Mouse (Mus musculus): Measurements from ENCODE around the gene Ttc25. TPM values are rescaled to one million over a fixed set of nuclear protein-coding genes. Genes with fewer than 3 reads are reported as not detected.
A peak's percentile ranks its signal among the peaks of the same experiment; 100 is the strongest.

The Ttc25 gene
- polyA plus RNA-seq, 1 experiment: 0.04 TPM

DNA sequence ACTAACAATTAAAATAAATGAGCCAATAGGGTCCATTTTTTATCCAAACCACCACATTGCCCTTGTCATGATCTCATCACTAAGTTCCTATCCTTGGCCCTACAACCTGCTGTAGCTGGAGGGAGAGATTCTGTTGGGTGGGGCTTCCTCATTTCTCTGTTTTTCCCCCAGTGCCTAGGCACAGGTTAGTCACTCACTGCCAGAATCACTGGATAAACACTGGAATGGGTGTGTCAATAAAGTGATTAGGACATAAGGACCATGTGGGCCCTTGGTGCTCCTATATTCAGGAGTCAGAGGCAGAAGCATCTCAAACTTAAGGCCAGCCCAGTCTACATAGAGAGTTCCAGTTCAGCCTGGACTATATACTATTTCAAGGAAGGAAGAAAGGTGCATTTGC, 8.9 kb upstream of the Ttc25 start:
- no peak for DNase-seq (ENCODE audit: low read depth in 1 of 2, low spot score in 2 of 2)
- no peaks in the 10 kb centered on the region for H3K4me1 ChIP-seq (ENCODE audit: control insufficient read depth, insufficient read depth, insufficient read length)
- H3K27me3 ChIP-seq (ENCODE audit: control insufficient read depth, insufficient read depth, low read length): no peaks in the 10 kb centered on the region
- H3K27ac ChIP-seq (ENCODE audit: insufficient read depth, low read length): no peak overlapping the region
- H3K4me3 ChIP-seq (ENCODE audit: extremely low read depth, insufficient read depth, insufficient read length): no peak overlapping the region
- H3K36me3 ChIP-seq (ENCODE audit: control insufficient read depth, insufficient read depth, low read length): no peaks in the 10 kb centered on the region
- TF ChIP-seq CTCF (IDR thresholded peaks at IDR 0.05; ENCODE audit: extremely low read depth, insufficient read depth, insufficient read length, insufficient replicate concordance) (no peak), POLR2A (IDR thresholded peaks at IDR 0.05; ENCODE audit: low read depth, low read length) (no peak)

DNA sequence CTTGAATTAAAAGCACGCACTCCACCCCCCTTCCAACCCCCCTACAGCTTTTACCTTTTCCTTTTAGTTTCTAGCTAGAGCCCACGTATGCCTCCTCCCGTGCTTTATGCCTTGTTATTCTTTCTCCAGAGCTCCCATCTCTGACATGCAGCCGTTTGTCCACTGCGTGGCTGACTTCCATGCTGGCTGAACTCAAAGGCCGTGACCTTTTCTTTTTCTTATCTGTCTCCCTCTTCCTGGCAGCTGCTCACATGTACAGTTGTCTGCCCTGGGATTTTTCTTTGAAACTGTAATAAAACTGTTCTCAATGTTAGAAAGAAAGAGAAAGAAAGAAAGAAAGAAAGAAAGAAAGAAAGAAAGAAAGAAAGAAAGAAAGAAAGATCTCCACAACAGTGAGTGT, 4.4 kb upstream of the Ttc25 start:
- TF ChIP-seq CTCF (IDR thresholded peaks at IDR 0.05; ENCODE audit: extremely low read depth, insufficient read depth, insufficient read length, insufficient replicate concordance): no peak
- TF ChIP-seq POLR2A (IDR thresholded peaks at IDR 0.05; ENCODE audit: low read depth, low read length): no peak
- peaks cover 7% of the 10 kb centered on the region for H3K4me1 ChIP-seq (ENCODE audit: control insufficient read depth, insufficient read depth, insufficient read length)
- WGBS: 50% methylated on average over 6 of the region's 6 CpGs
- no peak overlapping the region for H3K4me3 ChIP-seq (ENCODE audit: extremely low read depth, insufficient read depth, insufficient read length)
- DNase-seq (ENCODE audit: low read depth in 1 of 2, low spot score in 2 of 2): no peak
- H3K27me3 ChIP-seq (ENCODE audit: control insufficient read depth, insufficient read depth, low read length): no peaks in the 10 kb centered on the region
- H3K27ac ChIP-seq (ENCODE audit: insufficient read depth, low read length): no peak overlapping the region
- H3K36me3 ChIP-seq (ENCODE audit: control insufficient read depth, insufficient read depth, low read length): no peaks in the 10 kb centered on the region

DNA sequence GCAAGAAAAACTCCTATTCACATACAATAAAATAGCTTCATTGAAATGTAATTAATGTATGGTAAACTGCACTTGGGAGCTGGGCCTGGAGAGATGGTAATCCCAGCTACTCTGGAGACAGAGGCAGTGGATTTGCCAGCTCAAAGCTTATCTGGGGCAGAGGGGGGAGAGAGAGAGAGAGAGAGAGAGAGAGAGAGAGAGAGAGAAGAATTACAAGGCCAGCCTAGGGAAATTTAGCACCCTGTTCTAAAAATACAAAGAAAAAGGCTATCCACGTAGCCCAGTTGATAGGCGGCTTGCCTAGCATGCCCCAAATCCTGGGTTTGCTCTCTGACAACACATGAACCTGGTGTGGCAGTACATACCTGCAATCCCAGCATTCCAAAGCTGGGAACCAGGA, 3.8 kb upstream of the Ttc25 start:
- WGBS: 94% methylated on average over 2 of the region's 2 CpGs

DNA sequence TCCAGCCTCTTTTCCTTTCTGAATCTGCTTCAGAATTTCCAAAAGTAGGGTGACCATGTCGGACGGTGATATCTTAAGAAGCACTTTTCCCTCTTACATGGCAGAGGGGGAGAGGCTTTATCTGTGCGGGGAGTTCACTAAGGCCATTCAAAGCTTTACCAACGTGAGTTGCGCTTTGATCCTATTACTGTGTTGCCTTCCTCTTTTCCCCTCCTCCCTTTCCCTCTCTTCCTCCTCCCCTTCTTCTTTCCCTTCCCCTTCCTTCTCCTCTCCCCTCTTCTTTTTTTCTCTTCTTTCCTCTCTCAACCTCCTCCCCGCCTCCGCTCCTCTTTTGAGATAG, 309 bp downstream of the Ttc25 start:
- H3K27me3 ChIP-seq (ENCODE audit: control insufficient read depth, insufficient read depth, low read length): no peaks in the 10 kb centered on the region
- H3K4me1 ChIP-seq (ENCODE audit: control insufficient read depth, insufficient read depth, insufficient read length): peaks cover 9% of the 10 kb centered on the region
- H3K27ac ChIP-seq (ENCODE audit: insufficient read depth, low read length): no peak overlapping the region
- no peak for DNase-seq (ENCODE audit: low read depth in 1 of 2, low spot score in 2 of 2)
- peak overlapping the region; percentile 52; the same call in 1 of the 2 replicates for H3K4me3 ChIP-seq (ENCODE audit: extremely low read depth, insufficient read depth, insufficient read length)
- H3K36me3 ChIP-seq (ENCODE audit: control insufficient read depth, insufficient read depth, low read length): no peaks in the 10 kb centered on the region
- WGBS: 27% methylated on average over 7 of the region's 7 CpGs
- no peak for TF ChIP-seq POLR2A (IDR thresholded peaks at IDR 0.05; ENCODE audit: low read depth, low read length)
- no peak for TF ChIP-seq CTCF (IDR thresholded peaks at IDR 0.05; ENCODE audit: extremely low read depth, insufficient read depth, insufficient read length, insufficient replicate concordance)

More for the DNA sequence above, 3.8 kb upstream of the Ttc25 start:
- Histone ChIP-seq H3K27ac (ENCODE audit: insufficient read depth, low read length) (no peak overlapping the region), H3K36me3 (ENCODE audit: control insufficient read depth, insufficient read depth, low read length) (no peaks in the 10 kb centered on the region), H3K27me3 (ENCODE audit: control insufficient read depth, insufficient read depth, low read length) (no peaks in the 10 kb centered on the region), H3K4me3 (ENCODE audit: extremely low read depth, insufficient read depth, insufficient read length) (no peak overlapping the region), H3K4me1 (ENCODE audit: control insufficient read depth, insufficient read depth, insufficient read length) (peaks cover 9% of the 10 kb centered on the region)
- TF ChIP-seq POLR2A (IDR thresholded peaks at IDR 0.05; ENCODE audit: low read depth, low read length) (no peak), CTCF (IDR thresholded peaks at IDR 0.05; ENCODE audit: extremely low read depth, insufficient read depth, insufficient read length, insufficient replicate concordance) (no peak)
- no peak for DNase-seq (ENCODE audit: low read depth in 1 of 2, low spot score in 2 of 2)

DNA sequence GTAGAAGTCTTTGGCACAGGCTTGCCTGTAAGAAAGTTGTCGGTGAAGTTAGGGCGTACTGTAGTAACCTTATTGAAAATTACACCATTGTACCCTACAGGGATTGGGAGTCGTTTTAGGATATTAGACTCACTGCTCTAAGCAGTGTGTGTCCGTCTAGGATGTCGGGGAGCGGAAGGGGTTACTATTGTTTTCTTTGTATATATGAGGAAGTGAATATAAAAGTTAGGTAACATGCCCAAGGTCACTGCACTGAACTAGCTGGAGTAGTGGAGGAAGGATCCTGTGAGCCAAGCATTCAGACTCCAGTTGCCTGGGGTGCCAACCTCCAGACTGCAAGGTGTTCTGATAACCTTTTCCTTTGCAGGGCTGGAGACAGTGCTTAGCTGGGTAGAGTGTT, 1.5 kb downstream of the Ttc25 start:
- peaks cover 9% of the 10 kb centered on the region for H3K4me1 ChIP-seq (ENCODE audit: control insufficient read depth, insufficient read depth, insufficient read length)

DNA sequence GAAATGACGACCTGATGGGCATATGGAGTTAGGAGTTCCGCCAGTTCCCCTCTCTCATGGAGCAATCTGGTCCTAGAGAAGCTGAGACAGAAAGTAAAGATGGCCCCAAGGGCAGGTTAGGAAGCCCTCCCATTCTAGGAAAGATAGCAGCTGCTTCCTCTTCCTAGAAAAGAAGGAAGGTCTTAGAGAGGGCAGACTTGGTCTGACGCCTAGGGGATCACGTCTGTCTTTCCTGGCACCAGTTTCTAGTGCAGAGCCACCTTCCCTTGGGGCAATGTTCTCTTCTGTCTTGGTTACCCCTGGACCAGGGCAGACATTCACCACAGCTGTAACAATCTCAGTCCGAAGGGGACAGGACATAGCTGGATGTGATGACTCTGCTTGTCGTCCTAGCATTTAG, 2.7 kb downstream of the Ttc25 start:
- no peak for DNase-seq (ENCODE audit: low read depth in 1 of 2, low spot score in 2 of 2)
- peaks cover 9% of the 10 kb centered on the region for H3K4me1 ChIP-seq (ENCODE audit: control insufficient read depth, insufficient read depth, insufficient read length)
- TF ChIP-seq CTCF (IDR thresholded peaks at IDR 0.05; ENCODE audit: extremely low read depth, insufficient read depth, insufficient read length, insufficient replicate concordance) (no peak), POLR2A (IDR thresholded peaks at IDR 0.05; ENCODE audit: low read depth, low read length) (no peak)
- no peaks in the 10 kb centered on the region for H3K36me3 ChIP-seq (ENCODE audit: control insufficient read depth, insufficient read depth, low read length)
- H3K27me3 ChIP-seq (ENCODE audit: control insufficient read depth, insufficient read depth, low read length): no peaks in the 10 kb centered on the region
- WGBS: 54% methylated on average over 6 of the region's 6 CpGs
- H3K4me3 ChIP-seq (ENCODE audit: extremely low read depth, insufficient read depth, insufficient read length): no peak overlapping the region
- H3K27ac ChIP-seq (ENCODE audit: insufficient read depth, low read length): no peak overlapping the region

More for the DNA sequence above, 1.5 kb downstream of the Ttc25 start:
- WGBS: 74% methylated on average over 6 of the region's 6 CpGs
- Histone ChIP-seq H3K27me3 (ENCODE audit: control insufficient read depth, insufficient read depth, low read length) (no peaks in the 10 kb centered on the region), H3K27ac (ENCODE audit: insufficient read depth, low read length) (no peak overlapping the region), H3K4me3 (ENCODE audit: extremely low read depth, insufficient read depth, insufficient read length) (no peak overlapping the region), H3K36me3 (ENCODE audit: control insufficient read depth, insufficient read depth, low read length) (no peaks in the 10 kb centered on the region)
- TF ChIP-seq POLR2A (IDR thresholded peaks at IDR 0.05; ENCODE audit: low read depth, low read length) (no peak), CTCF (IDR thresholded peaks at IDR 0.05; ENCODE audit: extremely low read depth, insufficient read depth, insufficient read length, insufficient replicate concordance) (no peak)
- no peak for DNase-seq (ENCODE audit: low read depth in 1 of 2, low spot score in 2 of 2)

DNA sequence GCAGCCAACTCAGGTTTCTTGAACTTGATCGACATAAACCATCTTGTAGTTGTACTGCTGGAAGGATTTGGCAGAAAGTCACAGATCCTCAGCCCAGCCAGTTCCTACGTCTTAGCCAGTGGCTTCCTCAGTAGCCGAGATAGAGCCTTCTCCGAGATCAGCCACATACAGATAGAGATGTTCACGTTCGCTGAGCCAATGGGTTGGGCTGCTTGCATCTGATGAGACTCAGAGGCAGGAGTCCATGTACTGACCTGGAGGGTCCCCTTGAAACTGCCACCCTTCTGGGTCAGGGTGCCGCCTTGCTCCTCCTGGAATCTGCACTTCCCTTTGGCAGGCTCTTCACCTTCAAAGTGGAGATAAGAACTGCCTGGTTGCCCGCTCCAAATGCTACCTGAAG, 4.1 kb downstream of the Ttc25 start:
- Histone ChIP-seq H3K36me3 (ENCODE audit: control insufficient read depth, insufficient read depth, low read length) (no peaks in the 10 kb centered on the region), H3K4me3 (ENCODE audit: extremely low read depth, insufficient read depth, insufficient read length) (no peak overlapping the region), H3K27me3 (ENCODE audit: control insufficient read depth, insufficient read depth, low read length) (no peaks in the 10 kb centered on the region), H3K4me1 (ENCODE audit: control insufficient read depth, insufficient read depth, insufficient read length) (peaks cover 9% of the 10 kb centered on the region), H3K27ac (ENCODE audit: insufficient read depth, low read length) (no peak overlapping the region)
- 89% methylated on average over 8 of the region's 8 CpGs for WGBS
- no peak for TF ChIP-seq POLR2A (IDR thresholded peaks at IDR 0.05; ENCODE audit: low read depth, low read length)
- TF ChIP-seq CTCF (IDR thresholded peaks at IDR 0.05; ENCODE audit: extremely low read depth, insufficient read depth, insufficient read length, insufficient replicate concordance): no peak
- DNase-seq (ENCODE audit: low read depth in 1 of 2, low spot score in 2 of 2): no peak
